Mouse (Mus musculus) retina, postnatal 7 days (tissue): Measurements from ENCODE around the gene Muc1.

Source experiments
- DNase-seq: peaks from one replicate; pipeline ENCODE4 v3.0.0-alpha.2; 2012; ENCODE audit warnings: low read depth, low spot score

The Muc1 gene

GRCm38 (mm10) chr3:89228836-89229235 lies at the start of gene Muc1:
TSS of gene Muc1 (plus strand) at chr3:89229057.
- DNase-seq: no peak

DNA sequence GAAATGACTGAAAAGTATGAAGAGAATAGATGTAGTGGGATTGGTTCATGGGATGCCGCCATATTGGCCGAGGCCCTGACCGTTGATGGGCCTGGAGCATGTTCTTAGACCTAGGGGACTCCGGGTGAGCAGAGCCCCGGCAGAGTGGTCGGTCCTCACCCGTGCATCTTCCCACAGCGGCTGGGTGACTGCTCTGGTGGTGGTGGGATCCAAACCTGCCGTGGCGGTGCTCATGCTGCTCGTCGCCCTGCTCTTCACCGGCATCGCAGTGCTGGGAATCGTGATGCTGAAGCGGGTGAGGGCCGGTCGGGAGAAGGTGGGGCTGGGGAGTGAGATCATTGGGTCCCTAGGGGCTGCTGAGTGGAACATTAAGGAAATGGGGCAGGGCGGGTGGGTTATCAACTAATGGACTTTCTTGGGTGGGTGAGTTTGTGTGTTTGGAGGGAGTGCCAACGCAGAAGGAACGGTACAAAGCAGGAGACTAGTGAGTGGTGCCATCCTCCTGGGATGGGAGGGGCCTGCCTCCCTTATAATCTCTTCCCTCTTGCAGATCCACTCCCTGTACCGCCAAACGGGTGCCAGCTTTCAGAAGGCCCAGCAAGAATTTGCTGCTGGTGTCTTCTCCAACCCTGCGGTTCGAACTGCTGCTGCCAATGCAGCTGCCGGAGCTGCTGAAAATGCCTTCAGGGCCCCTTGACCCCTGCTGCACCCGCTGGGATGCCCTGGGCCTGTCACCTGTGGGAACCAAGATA lies 46.9 kb upstream of the Muc1 start:
- no peak for DNase-seq

DNA sequence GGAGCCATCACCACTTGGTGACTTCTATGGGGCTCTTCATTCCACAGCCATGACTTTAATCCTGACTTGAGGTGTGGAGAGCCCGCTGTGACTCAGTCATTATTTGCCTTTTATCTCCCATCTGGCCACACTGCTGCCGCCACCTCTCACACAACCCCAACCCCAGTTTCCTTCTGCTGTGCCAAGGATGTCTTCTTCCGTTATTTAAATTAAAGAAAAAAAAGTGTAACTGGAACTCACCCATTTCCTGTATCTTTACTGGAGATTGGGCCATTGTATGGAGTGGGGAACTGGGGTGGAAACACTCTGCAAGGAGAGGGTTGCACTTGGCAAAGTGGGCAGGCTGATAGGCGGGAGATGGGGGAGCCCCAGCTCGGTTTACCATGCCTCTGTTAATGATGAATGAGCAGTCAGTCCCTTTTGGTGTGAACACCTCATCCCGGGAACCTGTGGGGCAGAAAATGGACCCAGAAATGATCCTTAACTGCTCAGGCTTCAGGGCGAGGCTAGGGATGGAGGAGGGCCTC lies 46.3 kb upstream of the Muc1 start:
- no peak for DNase-seq

DNA sequence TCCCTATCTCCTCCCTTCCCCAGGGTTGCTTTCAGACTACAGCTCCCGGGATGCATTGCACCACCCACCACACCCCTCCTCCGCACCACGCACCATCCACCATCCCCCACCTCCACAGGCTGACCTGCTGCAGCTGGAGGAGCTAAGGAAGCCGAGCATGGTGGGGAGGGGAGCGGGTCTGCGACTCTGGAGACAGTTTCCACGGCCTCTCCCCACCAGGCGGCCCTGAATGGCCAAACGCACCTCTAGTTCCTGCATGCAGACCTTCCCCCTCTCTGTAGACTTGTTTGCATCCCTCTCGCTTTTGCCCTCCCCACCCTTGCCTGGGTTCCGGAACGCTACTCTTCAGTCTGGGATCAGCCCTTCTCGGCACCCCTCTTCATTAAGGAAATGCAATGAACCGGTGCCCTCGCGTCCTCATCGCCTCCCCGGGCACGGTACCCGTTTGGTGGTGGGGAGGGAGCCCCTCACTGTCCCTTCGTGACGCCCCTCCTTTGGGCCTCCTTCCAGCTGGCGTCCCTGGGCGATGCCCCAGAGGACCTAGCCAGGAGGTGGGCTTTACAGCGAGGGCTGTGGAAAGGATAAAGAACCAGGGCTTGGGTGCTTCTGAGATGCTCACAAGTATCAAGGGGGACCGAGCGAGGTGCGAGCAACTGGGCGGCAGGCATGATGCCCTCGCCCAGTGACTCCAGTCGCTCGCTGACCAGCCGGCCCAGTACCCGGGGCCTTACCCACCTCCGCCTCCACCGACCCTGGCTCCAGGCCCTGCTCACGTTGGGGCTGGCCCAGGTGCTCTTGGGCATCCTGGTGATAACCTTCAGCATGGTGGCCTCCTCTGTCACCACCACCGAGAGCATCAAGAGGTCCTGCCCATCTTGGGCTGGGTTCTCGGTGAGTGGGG lies 45.5 kb upstream of the Muc1 start, which contains the start of gene Fam189b:
Gene Fam189b (plus strand): TSS at position 86 of the 901 bp plus-strand sequence.
- DNase-seq: peak; percentile 68

GRCm38 (mm10) chr3:89183959-89184315 lies 44.9 kb upstream of the Muc1 start:
- no peak for DNase-seq

DNA sequence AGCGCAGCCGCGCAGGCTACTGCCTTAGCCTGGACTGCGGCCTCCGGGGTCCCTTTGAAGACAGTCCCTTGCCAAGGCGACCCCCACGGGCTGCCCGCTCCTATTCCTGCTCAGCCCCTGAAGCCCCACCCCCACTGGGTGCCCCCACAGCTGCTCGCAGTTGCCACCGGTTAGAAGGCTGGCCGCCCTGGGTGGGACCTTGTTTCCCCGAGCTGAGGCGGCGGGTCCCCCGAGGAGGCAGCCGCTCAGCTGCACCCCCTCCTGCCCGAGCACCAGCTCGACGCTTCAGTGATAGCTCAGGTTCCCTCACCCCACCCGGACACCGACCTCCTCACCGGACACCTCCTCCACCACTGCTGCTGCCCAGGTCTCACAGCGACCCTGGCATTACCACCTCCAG lies 41.7 kb upstream of the Muc1 start:
- DNase-seq: no peak

- no peak for DNase-seq
Measured at GRCm38 (mm10) chr3:89187690-89188477, 41.0 kb upstream of the Muc1 start.

GRCm38 (mm10) chr3:89188478-89188875 lies 40.4 kb upstream of the Muc1 start:
- DNase-seq: no peak

DNA sequence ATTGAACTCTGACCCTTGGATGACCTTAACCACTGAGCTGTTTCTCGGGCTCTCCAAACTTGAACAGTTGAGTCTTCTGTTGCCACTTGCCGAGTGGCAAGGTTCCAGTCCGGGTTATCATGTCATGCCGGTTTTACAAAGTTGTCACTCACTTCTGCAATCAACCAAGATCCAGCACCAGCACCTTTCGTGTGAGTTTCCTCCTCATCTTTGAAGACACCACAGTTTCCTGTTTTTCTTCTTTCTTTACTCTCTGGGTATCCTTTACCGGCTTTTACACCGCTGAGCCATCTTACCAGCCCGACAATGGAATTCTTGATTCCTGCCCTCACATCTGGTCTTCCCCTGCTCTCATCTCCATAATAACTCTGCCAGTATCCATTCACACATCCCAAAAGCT lies 38.4 kb upstream of the Muc1 start:
- DNase-seq: no peak

DNA sequence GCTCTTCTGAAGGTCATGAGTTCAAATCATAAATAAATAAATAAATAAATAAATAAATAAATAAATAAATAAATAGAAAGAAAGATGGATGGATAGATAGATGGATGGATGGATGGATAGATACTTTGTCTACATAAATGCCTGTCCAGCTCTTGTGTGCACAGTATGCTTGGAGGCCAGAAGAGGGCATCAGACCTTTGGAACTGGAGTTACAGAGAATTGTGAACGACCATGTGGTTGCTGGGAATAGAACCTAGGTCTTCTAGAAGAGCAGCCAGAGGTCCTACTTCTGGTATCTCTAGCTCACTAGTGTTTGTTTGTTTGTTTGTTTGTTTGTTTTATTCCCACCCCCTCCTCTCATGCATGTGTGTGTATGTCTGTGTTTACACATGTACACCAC lies 35.5 kb upstream of the Muc1 start:
- no peak for DNase-seq

GRCm38 (mm10) chr3:89193853-89194252 lies 35.0 kb upstream of the Muc1 start:
- DNase-seq: no peak

DNA sequence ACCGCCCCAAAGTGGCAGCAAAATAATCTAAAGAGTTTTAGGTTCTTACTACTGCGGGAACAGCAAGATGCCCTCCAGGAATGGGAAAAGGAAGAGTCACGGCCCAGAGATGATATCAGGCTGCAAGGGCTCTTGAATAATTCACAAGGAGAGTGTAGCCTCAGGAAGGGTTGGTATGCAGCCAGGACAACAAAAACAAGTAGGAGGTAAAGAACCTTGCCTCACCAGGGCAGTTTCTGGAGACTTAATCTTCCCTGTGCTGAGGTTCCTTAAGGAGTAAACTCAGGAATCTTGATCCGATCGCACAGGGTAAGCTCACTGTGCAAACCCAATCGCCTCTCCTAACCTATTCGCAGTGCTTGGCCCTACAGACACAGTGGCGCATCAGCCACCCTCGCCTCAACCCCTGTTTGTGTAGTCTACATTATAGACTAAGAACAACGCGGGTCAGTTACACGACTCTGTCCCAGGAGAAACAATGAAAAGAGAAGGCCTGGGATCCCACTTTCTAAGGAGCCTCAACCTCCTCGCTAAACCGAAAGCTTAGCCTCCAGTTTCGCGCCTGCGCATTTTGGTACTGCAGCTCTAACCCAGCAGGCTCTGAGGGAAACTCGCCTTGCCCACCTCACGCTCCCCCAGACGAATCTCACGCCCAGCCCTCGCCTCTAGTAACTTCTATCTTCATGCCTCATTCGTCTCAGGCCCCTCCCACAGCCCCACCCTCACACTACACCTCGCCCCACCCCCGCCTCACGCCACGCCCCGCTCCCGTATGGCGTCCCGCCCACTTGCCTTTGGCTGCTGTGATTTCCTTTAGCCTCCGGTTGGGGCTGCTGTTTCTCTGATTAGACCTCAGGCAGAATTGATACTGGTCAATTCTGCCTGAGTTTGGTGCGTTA lies 32.6 kb upstream of the Muc1 start:
- DNase-seq: peak; percentile 80

DNA sequence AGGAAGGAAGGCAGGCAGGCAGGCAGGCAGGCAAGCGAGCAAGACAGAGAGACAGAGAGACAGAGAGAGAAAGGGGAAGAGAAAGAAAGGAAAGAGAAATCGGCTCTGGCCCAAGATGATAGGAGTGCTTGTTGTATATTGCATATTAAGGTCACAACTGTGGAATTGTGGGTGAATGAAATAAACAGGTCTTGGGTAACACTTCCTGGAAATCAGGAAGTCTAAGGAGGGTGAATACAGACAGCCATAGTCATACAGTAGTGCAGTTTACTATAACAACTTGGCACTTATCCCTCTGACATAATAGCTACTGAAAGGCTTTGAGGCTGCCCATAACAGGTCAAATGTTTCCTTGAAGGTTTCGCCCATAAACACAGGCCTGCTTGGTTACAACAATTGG lies 29.0 kb upstream of the Muc1 start:
- no peak for DNase-seq

GRCm38 (mm10) chr3:89202253-89203141 lies 26.4 kb upstream of the Muc1 start, which contains the start of gene Gba:
TSS of gene Gba (plus strand) at chr3:89202928.
- DNase-seq: peak; percentile 86

GRCm38 (mm10) chr3:89203142-89203514 lies 25.7 kb upstream of the Muc1 start:
- no peak for DNase-seq

DNA sequence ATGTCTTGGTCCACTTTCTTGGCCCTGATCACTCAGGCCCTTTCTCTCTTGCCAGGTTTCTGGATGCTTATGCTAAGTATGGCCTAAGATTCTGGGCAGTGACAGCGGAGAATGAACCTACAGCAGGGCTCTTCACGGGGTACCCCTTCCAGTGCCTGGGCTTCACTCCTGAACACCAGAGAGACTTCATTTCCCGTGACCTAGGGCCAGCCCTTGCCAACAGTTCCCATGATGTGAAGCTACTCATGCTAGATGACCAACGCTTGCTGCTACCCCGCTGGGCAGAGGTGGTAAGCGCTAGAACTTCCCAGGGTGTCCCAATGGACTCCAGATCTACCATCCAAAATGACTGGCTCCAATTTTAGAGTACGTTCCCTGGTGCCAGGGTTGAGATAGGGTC lies 22.8 kb upstream of the Muc1 start:
- DNase-seq: no peak

DNA sequence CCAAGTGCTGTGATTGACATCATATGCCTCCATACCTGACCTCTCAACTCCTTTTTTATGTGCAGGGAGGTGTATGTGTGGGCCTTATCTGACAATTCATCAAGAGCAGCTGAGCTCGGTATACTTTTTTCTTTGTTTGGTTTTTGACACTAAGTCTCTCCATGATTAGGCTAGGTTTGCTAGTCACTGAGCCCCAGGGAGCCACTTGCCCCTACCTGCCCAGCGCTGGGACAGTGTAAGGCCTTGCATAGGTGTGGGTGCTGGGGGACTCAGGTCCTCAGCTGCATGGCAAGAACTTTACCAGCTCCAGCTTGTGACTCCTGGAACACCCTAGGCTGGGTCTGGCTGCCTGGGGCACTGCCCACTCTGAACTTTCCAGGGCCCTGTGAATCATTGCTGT lies 22.2 kb upstream of the Muc1 start:
- no peak for DNase-seq

DNA sequence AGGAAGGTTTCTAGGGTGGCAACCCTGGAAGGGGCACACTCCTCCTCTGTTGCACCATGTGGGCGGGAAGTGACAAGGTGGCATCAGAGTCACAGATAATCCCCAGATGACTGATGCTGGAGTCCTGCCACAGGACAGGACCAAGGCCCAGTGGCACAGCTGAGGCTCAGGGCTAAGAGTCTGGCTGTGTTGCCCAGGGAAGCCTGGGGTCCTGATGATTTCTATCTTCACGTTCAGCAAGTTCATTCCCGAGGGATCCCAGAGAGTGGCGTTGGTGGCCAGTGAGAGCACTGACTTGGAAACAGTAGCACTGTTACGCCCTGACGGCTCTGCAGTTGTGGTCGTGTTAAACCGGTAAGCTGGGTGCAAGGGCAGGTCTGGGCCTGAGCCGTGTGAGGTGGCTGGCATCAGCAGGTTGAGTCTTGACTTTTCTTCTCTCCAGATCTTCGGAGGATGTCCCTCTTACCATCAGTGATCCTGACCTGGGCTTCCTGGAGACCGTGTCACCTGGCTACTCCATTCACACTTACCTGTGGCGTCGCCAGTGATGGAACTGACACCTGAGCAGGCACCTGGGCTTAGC lies 20.7 kb upstream of the Muc1 start:
- DNase-seq: no peak

GRCm38 (mm10) chr3:89208736-89209135 lies 20.1 kb upstream of the Muc1 start:
- no peak for DNase-seq
